Mouse (Mus musculus) forebrain, embryonic 16.5 days (tissue): ENCODE results near the gene Nos2. TPM values are rescaled to one million over a fixed set of nuclear protein-coding genes. Genes with fewer than 3 reads are reported as not detected.

Source experiments
- ATAC-seq: fragments of 200-750 bp; cut with Nextera tagmentation; 2 replicates; pipeline ENCODE4 v1.8.0; 2017; ENCODE audit warnings: mild to moderate bottlenecking, moderate library complexity
- H3K27ac ChIP-seq: fragments of 300-500 bp; sonication (generic); 2 replicates; pipeline ENCODE4 v1.5.1; 2014; ENCODE audit warnings: low read length, control low read depth
- H3K27me3 ChIP-seq: fragments of 300-500 bp; sonication (generic); replicated peaks from 2 replicates; pipeline ENCODE4 v1.6.1; 2014; ENCODE audit warnings: low read length; ENCODE audit not compliant: control insufficient read depth, insufficient read depth
- H3K36me3 ChIP-seq: fragments of 300-500 bp; sonication (generic); 2 replicates; pipeline ENCODE4 v1.6.1; 2014; ENCODE audit not compliant: control insufficient read depth, insufficient read depth
- H3K4me1 ChIP-seq: fragments of 300-500 bp; sonication (generic); replicated peaks from 2 replicates; pipeline ENCODE4 v1.6.1; 2014; ENCODE audit warnings: low read length; ENCODE audit not compliant: control insufficient read depth, insufficient read depth
- H3K4me2 ChIP-seq: fragments of 300-500 bp; sonication (generic); 2 replicates; pipeline ENCODE4 v1.6.1; 2014; ENCODE audit warnings: mild to moderate bottlenecking, low read length, control low read depth
- H3K4me3 ChIP-seq: fragments of 300-500 bp; sonication (generic); replicated peaks from 2 replicates; pipeline ENCODE4 v1.5.1; 2014; ENCODE audit warnings: mild to moderate bottlenecking, low read length, control low read depth
- H3K9ac ChIP-seq: fragments of 300-500 bp; sonication (generic); replicated peaks from 2 replicates; pipeline ENCODE4 v1.6.1; 2014; ENCODE audit warnings: low read depth, low read length, control low read depth
- H3K9me3 ChIP-seq: fragments of 300-500 bp; sonication (generic); 2 replicates; pipeline ENCODE4 v1.6.1; 2016; ENCODE audit warnings: low read length; ENCODE audit not compliant: control insufficient read depth
- WGBS: fragments of 180-500 bp; shearing (Covaris S2); extraction: QIAGEN DNeasy Blood & Tissue Kit; methylation state at CpG from one replicate; pipeline ENCODE4 v1.1.7; 2014; 5-methylcytosine and 5-hydroxymethylcytosine counted together
- polyA plus RNA-seq: library from polyadenylated mRNA; unstranded; fragments of >200 nt; fragmentation: Nextera tagmentation; extraction: Ambion mirVana; gene quantifications from 2 replicates; pipeline ENCODE4 v1.2.1, GENCODE M21; 2015

Nos2 gene
- polyA plus RNA-seq, 1 experiment from 2014 or later = 1.4 TPM

DNA sequence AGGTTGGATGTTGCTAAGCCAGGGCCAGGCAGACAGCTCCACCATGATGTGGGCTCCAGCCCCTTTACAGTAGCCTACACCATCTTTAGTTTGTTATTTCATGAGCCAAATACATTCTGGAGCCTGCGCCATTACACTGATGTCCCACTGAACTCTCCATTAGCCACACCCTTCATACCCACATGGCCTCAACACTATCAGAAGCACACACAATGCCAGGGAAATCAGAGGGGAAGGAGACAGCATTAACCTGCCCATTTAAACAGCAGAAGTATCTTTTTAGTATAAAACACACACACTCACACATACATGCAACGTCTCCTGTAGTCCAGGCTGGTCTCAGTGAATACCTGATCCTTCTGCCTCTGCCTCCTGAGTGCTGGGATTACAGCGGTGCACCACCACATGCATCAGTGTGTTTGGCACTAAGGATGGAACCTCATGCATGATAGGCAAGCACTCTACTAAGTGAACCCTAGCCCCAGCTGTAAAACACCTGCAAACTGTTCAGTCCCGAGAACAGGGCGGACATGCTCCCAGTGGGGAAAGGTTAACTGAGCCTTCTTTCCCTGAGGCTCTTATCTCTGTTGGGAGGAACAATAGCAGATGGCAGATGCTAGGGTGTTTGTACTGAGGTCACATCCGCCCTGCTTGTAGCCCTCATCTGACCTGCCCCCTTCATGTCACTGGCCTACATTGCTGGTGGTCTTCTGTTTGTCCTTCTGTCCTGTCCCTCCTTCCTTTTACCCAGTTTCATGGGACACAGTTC is 87.6 kb downstream of the Nos2 start:
- Histone ChIP-seq H3K4me3 (no peak overlapping the region), H3K36me3 (no peaks in the 10 kb centered on the region), H3K4me2 (no peak overlapping the region), H3K4me1 (no peaks in the 10 kb centered on the region), H3K27ac (no peak overlapping the region), H3K27me3 (no peaks in the 10 kb centered on the region), H3K9me3 (no peaks in the 10 kb centered on the region), H3K9ac (no peak overlapping the region)
- WGBS = 90% methylated on average over 6 of the region's 6 CpGs
- no peak for ATAC-seq

DNA sequence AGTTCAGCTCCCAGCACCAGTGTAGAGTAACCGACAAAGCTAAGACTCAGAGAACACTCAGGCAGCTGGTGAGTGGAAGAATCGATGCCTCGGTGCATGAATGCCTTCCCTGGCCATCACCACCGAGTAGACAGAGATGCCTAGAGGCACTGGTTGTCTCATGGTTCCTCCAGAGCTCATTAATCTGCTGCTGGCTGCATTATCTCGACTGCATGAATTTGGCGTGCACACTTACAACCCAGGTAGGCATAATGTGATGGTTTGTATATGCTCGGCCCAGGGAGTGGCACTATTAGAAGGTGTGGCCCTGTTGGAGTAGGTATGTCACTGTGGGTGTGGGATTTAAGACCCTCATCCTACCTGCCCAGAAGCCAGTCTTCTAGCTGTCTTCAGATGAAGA is 88.3 kb downstream of the Nos2 start:
- H3K36me3 ChIP-seq = no peaks in the 10 kb centered on the region
- ATAC-seq = no peak
- H3K27ac ChIP-seq = no peak overlapping the region
- H3K27me3 ChIP-seq = no peaks in the 10 kb centered on the region
- 84% methylated on average over 7 of the region's 7 CpGs for WGBS
- H3K4me3 ChIP-seq = no peak overlapping the region
- no peak overlapping the region for H3K9ac ChIP-seq
- H3K4me2 ChIP-seq = no peak overlapping the region
- no peaks in the 10 kb centered on the region for H3K4me1 ChIP-seq
- H3K9me3 ChIP-seq = no peaks in the 10 kb centered on the region

Other genes with a start within 250 kb of the Nos2 start
- 31.2 and 33.6 TPM in 2 replicates for gene Nlk, start 223.4 kb upstream of the Nos2 start, polyA plus RNA-seq
- 35.6 and 39.5 TPM in 2 replicates for gene Ccnq, start 169.1 kb upstream of the Nos2 start, polyA plus RNA-seq
- gene Lyrm9, start 94.2 kb upstream of the Nos2 start, polyA plus RNA-seq = 26.3 and 29.8 TPM in 2 replicates
- 6.8 and 8.3 TPM in 2 replicates for gene Lgals9, start 64.2 kb downstream of the Nos2 start, polyA plus RNA-seq
- gene Ksr1, start 225.6 kb downstream of the Nos2 start, polyA plus RNA-seq = 3.7 and 5.1 TPM in 2 replicates